Mouse (Mus musculus) liver, embryonic 15.5 days (tissue): Measurements from ENCODE around the gene Hecw1. TPM values are rescaled to one million over a fixed set of nuclear protein-coding genes. Genes with fewer than 3 reads are reported as not detected.

Experiments used
- ATAC-seq: fragments of 200-750 bp; cut with Nextera tagmentation; 2 replicates; pipeline ENCODE4 v1.8.0; 2017; ENCODE audit warnings: moderate number of reproducible peaks, mild to moderate bottlenecking, moderate library complexity; ENCODE audit not compliant: insufficient read depth
- H3K27ac ChIP-seq: fragments of 300-500 bp; sonication (generic); replicated peaks from 2 replicates; pipeline ENCODE4 v1.5.1; 2015; ENCODE audit warnings: mild to moderate bottlenecking, inconsistent platforms
- H3K27me3 ChIP-seq: fragments of 300-500 bp; sonication (generic); 2 replicates; pipeline ENCODE4 v1.6.1; 2015; ENCODE audit warnings: mild to moderate bottlenecking, inconsistent platforms
- H3K36me3 ChIP-seq: fragments of 300-500 bp; sonication (generic); replicated peaks from 2 replicates; pipeline ENCODE4 v1.6.1; 2015; ENCODE audit warnings: moderate library complexity, mild to moderate bottlenecking, inconsistent platforms
- H3K4me1 ChIP-seq: fragments of 300-500 bp; sonication (generic); replicated peaks from 2 replicates; pipeline ENCODE4 v1.6.1; 2015; ENCODE audit warnings: inconsistent platforms
- H3K4me2 ChIP-seq: fragments of 300-500 bp; sonication (generic); 2 replicates; pipeline ENCODE4 v1.6.1; 2015; ENCODE audit warnings: moderate library complexity, mild to moderate bottlenecking, inconsistent platforms
- H3K4me3 ChIP-seq: fragments of 300-500 bp; sonication (generic); replicated peaks from 2 replicates; pipeline ENCODE4 v1.5.1; 2015; ENCODE audit warnings: mild to moderate bottlenecking, inconsistent platforms
- H3K9ac ChIP-seq: fragments of 300-500 bp; sonication (generic); 2 replicates; pipeline ENCODE4 v1.6.1; 2015; ENCODE audit warnings: moderate library complexity, mild to moderate bottlenecking, inconsistent platforms
- H3K9me3 ChIP-seq: fragments of 300-500 bp; sonication (generic); replicated peaks from 2 replicates; pipeline ENCODE4 v1.6.1; 2016; ENCODE audit warnings: inconsistent platforms
- WGBS: fragments of 180-500 bp; shearing (Covaris S2); methylation state at CpG from one replicate; pipeline ENCODE4 v1.1.7; 2015; ENCODE audit warnings: mixed read lengths; ENCODE audit not compliant: insufficient replicate concordance; 5-methylcytosine and 5-hydroxymethylcytosine counted together
- polyA plus RNA-seq: library from polyadenylated mRNA; unstranded; fragments of >200 nt; fragmentation: Nextera tagmentation; extraction: Ambion mirVana; gene quantifications from 2 replicates; pipeline ENCODE4 v1.2.1, GENCODE M21; 2015

The Hecw1 gene
- polyA plus RNA-seq = 0.03 and 0.10 TPM in 2 replicates

- no peak for ATAC-seq
- Histone ChIP-seq H3K9me3 (no peaks in the 10 kb centered on the region), H3K36me3 (no peaks in the 10 kb centered on the region), H3K4me2 (peak within 1 kb of the TSS; percentile 57), H3K9ac (no peak within 1 kb of the TSS), H3K27ac (no peak within 1 kb of the TSS), H3K4me3 (peak within 1 kb of the TSS; percentile 33), H3K4me1 (peaks cover 5% of the 10 kb centered on the region), H3K27me3 (peaks cover 37% of the 10 kb centered on the region)
- WGBS = 2% methylated on average over 15 of the region's 15 CpGs
Measured at GRCm38 (mm10) chr13:14522906-14523269, at the start of gene Hecw1. Gene Hecw1 (minus strand): TSS chr13:14523228.

DNA sequence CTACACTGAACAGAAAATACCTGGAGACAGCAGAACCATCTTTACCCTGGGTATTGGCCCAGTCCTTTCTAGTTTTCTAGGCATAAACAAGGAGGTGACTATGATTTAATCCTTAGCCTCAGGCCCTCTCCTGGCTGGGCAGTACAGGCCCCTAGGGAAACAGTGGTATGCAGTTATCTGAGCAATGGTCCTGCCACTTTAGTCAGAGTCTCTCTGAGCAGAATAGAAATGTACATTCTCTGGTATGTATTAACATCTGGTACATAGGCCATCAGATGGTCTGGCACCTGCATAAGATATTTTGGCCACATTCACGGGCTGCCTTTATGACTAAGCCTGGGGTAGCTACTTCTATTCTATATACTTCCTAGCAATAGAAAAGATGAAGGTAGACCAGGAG, 38.3 kb upstream of the Hecw1 start:
- 57% methylated on average over 1 of the region's 1 CpGs for WGBS
- Histone ChIP-seq H3K36me3 (no peaks in the 10 kb centered on the region), H3K27ac (no peak overlapping the region), H3K4me3 (no peak overlapping the region), H3K9me3 (no peaks in the 10 kb centered on the region), H3K27me3 (no peaks in the 10 kb centered on the region), H3K4me1 (no peaks in the 10 kb centered on the region), H3K4me2 (no peak overlapping the region), H3K9ac (no peak overlapping the region)
- no peak for ATAC-seq

DNA sequence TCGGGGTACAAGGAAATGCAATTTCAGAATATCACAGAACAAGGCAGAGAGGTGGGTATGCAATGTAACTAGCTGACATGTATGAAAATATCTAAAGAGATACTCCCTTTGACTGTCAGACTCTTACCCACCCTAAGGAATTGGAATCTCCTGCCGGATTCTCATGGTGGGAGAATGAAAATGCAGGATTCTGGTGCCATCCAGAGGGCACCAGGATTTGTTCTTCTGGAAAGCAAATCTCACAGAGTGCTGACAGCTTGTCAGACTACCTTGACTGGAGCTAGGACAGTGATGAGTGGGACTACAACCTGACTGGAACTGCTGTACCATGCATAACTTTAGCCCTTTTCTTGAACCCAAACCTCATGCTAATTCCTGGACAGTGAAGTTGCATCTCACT, 29.6 kb upstream of the Hecw1 start:
- Histone ChIP-seq H3K9ac (no peak overlapping the region), H3K27me3 (no peaks in the 10 kb centered on the region)
- WGBS = 55% methylated on average over 2 of the region's 2 CpGs

GRCm38 (mm10) chr13:14542860-14543259, 19.8 kb upstream of the Hecw1 start:
- Histone ChIP-seq H3K27me3 (no peaks in the 10 kb centered on the region), H3K4me1 (no peaks in the 10 kb centered on the region), H3K36me3 (no peaks in the 10 kb centered on the region), H3K4me2 (no peak overlapping the region), H3K27ac (no peak overlapping the region), H3K9ac (no peak overlapping the region), H3K4me3 (no peak overlapping the region), H3K9me3 (no peaks in the 10 kb centered on the region)
- 37% methylated on average over 5 of the region's 5 CpGs for WGBS
- ATAC-seq = no peak

More for the DNA sequence above, 29.6 kb upstream of the Hecw1 start:
- no peak for ATAC-seq
- Histone ChIP-seq H3K4me2 (no peak overlapping the region), H3K9me3 (no peaks in the 10 kb centered on the region), H3K36me3 (no peaks in the 10 kb centered on the region), H3K27ac (no peak overlapping the region), H3K4me1 (no peaks in the 10 kb centered on the region), H3K4me3 (no peak overlapping the region)

DNA sequence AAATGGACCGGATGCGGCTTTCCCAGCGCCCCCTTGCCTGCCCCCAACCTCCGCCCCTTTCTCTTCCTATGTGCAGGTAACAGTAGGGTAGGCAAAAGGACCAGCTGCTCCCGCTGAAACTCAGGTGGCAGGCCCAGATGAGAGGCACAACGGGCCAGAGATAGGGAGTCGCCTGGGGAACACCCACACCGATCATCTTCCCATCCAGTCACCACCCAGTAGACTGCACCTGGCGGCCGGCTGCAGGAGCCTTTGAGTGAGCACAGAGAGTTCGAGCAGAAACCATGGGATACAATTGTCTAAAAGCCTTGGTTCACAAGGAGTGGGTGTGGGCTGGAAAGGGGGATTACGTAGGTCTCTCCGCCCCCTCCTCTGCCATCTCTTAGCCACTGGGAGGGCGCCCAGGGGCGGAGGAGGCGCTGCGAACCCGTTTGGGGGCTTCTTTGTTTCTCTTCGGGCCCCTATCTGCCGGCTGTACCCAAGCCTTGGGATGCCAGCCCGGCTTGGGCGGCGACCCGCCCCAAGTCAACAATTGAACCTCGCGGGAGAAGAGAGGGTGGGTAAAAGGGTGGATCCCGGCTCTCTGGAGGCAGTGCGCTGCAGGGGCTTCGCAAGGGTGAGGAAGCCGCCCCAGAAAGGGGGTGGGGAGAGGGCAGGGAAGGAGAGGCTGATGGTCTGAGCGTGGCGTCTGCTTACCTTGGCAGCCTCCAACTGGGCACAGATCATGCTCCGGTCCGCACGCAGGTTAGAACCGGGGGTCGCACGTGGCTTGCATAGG, 711 bp downstream of the Hecw1 start:
- no peaks in the 10 kb centered on the region for H3K9me3 ChIP-seq
- peak overlapping the region; percentile 33 for H3K4me3 ChIP-seq
- peaks cover 5% of the 10 kb centered on the region for H3K4me1 ChIP-seq
- no peaks in the 10 kb centered on the region for H3K36me3 ChIP-seq
- H3K27me3 ChIP-seq = peaks cover 37% of the 10 kb centered on the region
- H3K9ac ChIP-seq = no peak overlapping the region
- peak overlapping the region; percentile 57 for H3K4me2 ChIP-seq
- WGBS = 3% methylated on average over 38 of the region's 38 CpGs
- no peak for ATAC-seq
- no peak overlapping the region for H3K27ac ChIP-seq

DNA sequence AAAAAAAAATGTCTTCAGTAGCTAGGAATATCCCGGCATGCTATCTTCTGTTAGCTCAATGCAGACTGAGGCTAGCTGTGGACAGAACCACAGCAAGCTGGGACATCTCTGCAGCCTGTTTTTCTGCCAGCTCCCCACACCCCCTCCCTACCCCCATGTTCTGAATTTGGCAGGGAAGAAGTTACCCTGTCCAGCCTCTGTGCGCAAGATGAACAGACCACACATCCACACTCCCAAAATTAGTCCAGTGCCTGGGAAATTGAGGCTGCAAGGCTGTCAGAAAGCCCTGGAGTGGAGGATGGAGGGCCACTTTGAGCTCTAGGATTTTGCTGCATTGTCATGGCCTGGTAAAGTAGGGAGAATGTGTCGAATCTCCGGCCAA, 1.3 kb downstream of the Hecw1 start:
- peaks cover 37% of the 10 kb centered on the region for H3K27me3 ChIP-seq
- no peak overlapping the region for H3K4me3 ChIP-seq
- WGBS = 28% methylated on average over 4 of the region's 4 CpGs
- no peaks in the 10 kb centered on the region for H3K9me3 ChIP-seq
- H3K27ac ChIP-seq = no peak overlapping the region
- no peaks in the 10 kb centered on the region for H3K36me3 ChIP-seq
- H3K9ac ChIP-seq = no peak overlapping the region
- no peak for ATAC-seq
- H3K4me2 ChIP-seq = no peak overlapping the region
- H3K4me1 ChIP-seq = peaks cover 5% of the 10 kb centered on the region

GRCm38 (mm10) chr13:14519605-14520004, 3.4 kb downstream of the Hecw1 start:
- Histone ChIP-seq H3K9ac (no peak overlapping the region), H3K4me1 (peaks cover 5% of the 10 kb centered on the region), H3K4me3 (no peak overlapping the region), H3K36me3 (no peaks in the 10 kb centered on the region), H3K27ac (no peak overlapping the region), H3K27me3 (peaks cover 32% of the 10 kb centered on the region), H3K4me2 (no peak overlapping the region), H3K9me3 (no peaks in the 10 kb centered on the region)
- no peak for ATAC-seq
- WGBS = 52% methylated on average over 3 of the region's 3 CpGs

DNA sequence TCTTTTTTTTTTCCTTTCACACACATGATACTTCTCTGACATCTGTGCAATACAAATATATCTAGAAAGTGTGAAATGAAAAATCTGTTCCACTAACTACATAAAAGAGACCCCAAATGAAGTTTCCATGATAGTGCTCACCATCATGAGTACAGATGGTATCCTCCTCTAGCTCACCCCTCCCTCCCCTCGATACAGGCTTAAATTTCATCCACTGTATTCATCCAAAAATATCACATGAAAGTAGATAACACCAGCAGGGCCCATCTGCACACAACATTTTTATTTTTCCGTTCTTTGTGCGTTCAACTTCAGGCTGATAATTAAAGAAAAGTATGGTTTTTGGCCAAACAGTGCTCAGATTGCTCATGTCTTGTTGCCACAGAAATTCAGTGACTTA, 5.5 kb downstream of the Hecw1 start:
- no peak for ATAC-seq
- Histone ChIP-seq H3K4me2 (no peak overlapping the region), H3K4me1 (peaks cover 2% of the 10 kb centered on the region), H3K4me3 (no peak overlapping the region), H3K27ac (no peak overlapping the region), H3K9me3 (no peaks in the 10 kb centered on the region), H3K36me3 (no peaks in the 10 kb centered on the region), H3K27me3 (peaks cover 16% of the 10 kb centered on the region), H3K9ac (no peak overlapping the region)
- 61% methylated on average over 3 of the region's 3 CpGs for WGBS

DNA sequence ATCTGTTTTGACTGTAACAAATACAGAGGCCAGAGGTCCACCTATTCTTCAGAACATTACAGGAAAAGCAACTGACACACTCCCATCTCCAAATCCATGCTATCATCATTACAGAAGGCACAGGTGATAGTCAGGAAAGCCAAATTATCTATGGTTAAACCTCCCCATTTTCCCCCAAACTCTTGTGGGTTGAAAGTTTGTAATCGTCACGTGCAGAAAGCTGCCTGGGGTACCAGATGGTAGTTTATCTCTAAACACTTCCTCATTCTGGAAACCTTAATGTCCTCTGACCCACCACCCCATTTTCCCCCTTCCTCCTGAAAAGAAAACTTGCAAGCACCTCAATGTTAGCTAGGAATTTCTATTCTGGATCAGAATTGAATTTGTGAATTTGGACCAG, 7.9 kb downstream of the Hecw1 start:
- no peaks in the 10 kb centered on the region for H3K9me3 ChIP-seq
- H3K4me2 ChIP-seq = no peak overlapping the region
- no peak overlapping the region for H3K4me3 ChIP-seq
- no peak overlapping the region for H3K9ac ChIP-seq
- ATAC-seq = no peak
- no peaks in the 10 kb centered on the region for H3K36me3 ChIP-seq
- 19% methylated on average over 2 of the region's 2 CpGs for WGBS
- no peak overlapping the region for H3K27ac ChIP-seq
- H3K27me3 ChIP-seq = no peaks in the 10 kb centered on the region
- no peaks in the 10 kb centered on the region for H3K4me1 ChIP-seq

DNA sequence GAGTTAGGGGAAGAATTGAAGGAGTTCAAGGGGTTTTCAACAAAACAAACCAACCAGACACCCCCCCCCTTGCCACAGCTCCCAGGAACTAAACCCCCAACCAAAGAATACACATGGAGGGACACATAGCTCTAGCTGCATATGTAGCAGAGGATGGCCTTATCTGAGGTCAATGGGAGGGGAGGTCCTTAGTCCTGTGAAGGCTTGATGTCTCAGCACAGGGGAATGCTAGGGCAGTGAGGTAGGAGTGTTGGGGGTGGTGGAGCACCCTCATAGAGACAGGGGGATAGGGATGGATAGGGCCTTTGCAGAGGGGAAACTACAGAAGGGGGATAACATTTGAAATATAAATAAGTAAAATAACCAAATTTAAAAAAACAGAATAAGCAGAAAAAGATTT, 9.1 kb downstream of the Hecw1 start:
- H3K27me3 ChIP-seq = no peaks in the 10 kb centered on the region
- no peaks in the 10 kb centered on the region for H3K4me1 ChIP-seq
- H3K36me3 ChIP-seq = no peaks in the 10 kb centered on the region
- no peak overlapping the region for H3K4me3 ChIP-seq
- ATAC-seq = no peak
- H3K9ac ChIP-seq = no peak overlapping the region
- H3K9me3 ChIP-seq = no peaks in the 10 kb centered on the region
- H3K27ac ChIP-seq = no peak overlapping the region
- no peak overlapping the region for H3K4me2 ChIP-seq

- H3K36me3 ChIP-seq = no peaks in the 10 kb centered on the region
- H3K4me3 ChIP-seq = no peak overlapping the region
- H3K4me1 ChIP-seq = no peaks in the 10 kb centered on the region
- H3K9ac ChIP-seq = no peak overlapping the region
- no peak for ATAC-seq
- H3K4me2 ChIP-seq = no peak overlapping the region
- H3K27me3 ChIP-seq = no peaks in the 10 kb centered on the region
- H3K9me3 ChIP-seq = no peaks in the 10 kb centered on the region
- H3K27ac ChIP-seq = no peak overlapping the region
- WGBS = 60% methylated on average over 5 of the region's 5 CpGs
Measured at GRCm38 (mm10) chr13:14506765-14507164, 16.3 kb downstream of the Hecw1 start.

- H3K4me2 ChIP-seq = no peak overlapping the region
Measured at GRCm38 (mm10) chr13:14500251-14500650, 22.8 kb downstream of the Hecw1 start.

More at GRCm38 (mm10) chr13:14500251-14500650, 22.8 kb downstream of the Hecw1 start:
- Histone ChIP-seq H3K4me1 (no peaks in the 10 kb centered on the region), H3K9ac (no peak overlapping the region), H3K9me3 (no peaks in the 10 kb centered on the region), H3K36me3 (no peaks in the 10 kb centered on the region), H3K27me3 (no peaks in the 10 kb centered on the region), H3K4me3 (no peak overlapping the region), H3K27ac (no peak overlapping the region)
- ATAC-seq = no peak
- WGBS = 36% methylated on average over 1 of the region's 1 CpGs
